Mouse (Mus musculus): ENCODE results near the gene H1f0. TPM values are rescaled to one million over a fixed set of nuclear protein-coding genes. Genes with fewer than 3 reads are reported as not detected.

The H1f0 gene
- 183 and 198 TPM in 2 replicates for polyA plus RNA-seq (2015; fragmentation: Nextera tagmentation; extraction: Ambion mirVana)

- peak; percentile 85 for ATAC-seq (replicated peaks)
- Histone ChIP-seq H3K27ac (peak within 1 kb of the TSS; percentile 90), H3K36me3 (replicated peaks) (no peaks in the 10 kb centered on the region), H3K27me3 (replicated peaks) (no peaks in the 10 kb centered on the region), H3K4me1 (peaks cover 57% of the 10 kb centered on the region), H3K4me2 (peak within 1 kb of the TSS; percentile 89), H3K9ac (peak within 1 kb of the TSS; percentile 97), H3K9me3 (no peaks in the 10 kb centered on the region), H3K4me3 (peak within 1 kb of the TSS; percentile 85)
- under 1% methylated on average over 55 of the region's 58 CpGs for WGBS
Measured at GRCm38 (mm10) chr15:79028237-79028738, at the start of gene H1f0. H1f0 (plus strand) TSS chr15:79028450.

- ATAC-seq (replicated peaks): no peak
- no peaks in the 10 kb centered on the region for H3K9me3 ChIP-seq
- 27% methylated on average over 4 of the region's 4 CpGs for WGBS
Measured at GRCm38 (mm10) chr15:78978875-78979274, 49.4 kb upstream of the H1f0 start.

DNA sequence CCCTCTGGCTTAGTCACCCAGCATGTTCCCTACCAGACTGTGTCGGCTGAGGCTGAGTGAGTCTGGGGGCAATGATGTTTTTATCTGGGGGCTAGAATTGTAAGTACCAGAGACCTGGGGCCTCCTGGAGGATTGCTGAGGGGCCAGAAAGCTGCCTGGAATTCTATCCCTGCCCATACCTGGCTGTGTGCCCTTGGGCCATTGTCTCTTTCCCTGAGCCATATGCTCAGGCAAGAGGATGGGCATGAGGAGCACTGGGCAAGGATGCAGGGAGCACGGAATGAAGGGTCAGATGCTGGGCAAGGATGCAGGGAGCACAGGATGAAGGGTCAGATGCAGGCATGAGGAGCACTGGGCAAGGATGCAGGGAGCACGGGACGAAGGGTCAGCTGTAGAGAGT, 48.2 kb upstream of the H1f0 start:
- H3K27me3 ChIP-seq (replicated peaks): no peaks in the 10 kb centered on the region
- H3K4me3 ChIP-seq: no peak overlapping the region
- no peak overlapping the region for H3K27ac ChIP-seq
- H3K9me3 ChIP-seq: no peaks in the 10 kb centered on the region
- no peak for ATAC-seq (replicated peaks)
- H3K9ac ChIP-seq: no peak overlapping the region
- no peaks in the 10 kb centered on the region for H3K36me3 ChIP-seq (replicated peaks)
- peaks cover 25% of the 10 kb centered on the region for H3K4me1 ChIP-seq
- no peak overlapping the region for H3K4me2 ChIP-seq
- 96% methylated on average over 4 of the region's 4 CpGs for WGBS

More at GRCm38 (mm10) chr15:78978875-78979274, 49.4 kb upstream of the H1f0 start:
- no peak overlapping the region for H3K27ac ChIP-seq
- no peak overlapping the region for H3K4me2 ChIP-seq
- H3K4me1 ChIP-seq: peaks cover 23% of the 10 kb centered on the region
- H3K36me3 ChIP-seq (replicated peaks): no peaks in the 10 kb centered on the region
- H3K4me3 ChIP-seq: no peak overlapping the region
- no peak overlapping the region for H3K9ac ChIP-seq
- no peaks in the 10 kb centered on the region for H3K27me3 ChIP-seq (replicated peaks)

DNA sequence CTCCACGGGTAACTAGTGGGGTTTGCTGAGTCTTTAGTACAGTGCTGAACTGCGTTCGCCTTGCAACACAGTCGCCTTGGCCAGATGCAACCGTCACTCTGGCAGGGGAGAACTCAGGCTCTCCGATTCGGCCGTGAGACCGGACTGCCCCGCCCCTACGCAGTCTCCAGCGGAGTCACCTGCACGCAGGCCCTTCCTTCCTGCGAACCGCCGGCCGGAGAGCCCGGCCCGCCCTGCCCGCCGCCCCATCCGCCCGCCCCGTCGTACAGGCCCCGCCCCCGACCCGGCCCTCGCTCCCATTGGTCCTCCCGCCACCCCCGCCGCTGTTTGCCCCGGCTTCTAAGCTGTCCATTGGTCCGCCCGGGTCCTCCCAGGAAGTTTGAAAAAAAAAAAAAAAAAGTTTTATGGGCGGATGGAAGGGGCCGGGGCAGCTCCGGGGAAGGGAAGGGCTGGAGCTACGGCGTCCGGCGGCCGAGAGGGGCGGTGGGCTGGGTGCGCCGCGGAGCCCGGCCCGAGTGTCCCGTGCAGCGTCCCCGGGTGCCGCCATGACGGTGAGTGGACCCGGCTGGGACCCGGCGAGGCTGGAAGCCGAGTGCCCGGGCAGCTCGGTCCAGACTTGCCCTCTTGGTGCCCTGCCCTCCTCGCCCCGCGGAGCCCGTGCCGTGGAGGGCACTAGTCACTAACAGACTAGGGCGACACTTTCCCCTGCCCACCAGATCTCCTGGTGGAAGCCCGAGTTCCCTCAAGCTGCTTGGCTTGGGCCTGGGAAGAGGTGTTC, 45.4 kb upstream of the H1f0 start:
- H3K36me3 ChIP-seq (replicated peaks): no peaks in the 10 kb centered on the region
- peak overlapping the region; percentile 45; the same call in 1 of the 2 replicates for H3K27ac ChIP-seq
- no peaks in the 10 kb centered on the region for H3K27me3 ChIP-seq (replicated peaks)
- WGBS: under 1% methylated on average over 52 of the region's 67 CpGs
- peak overlapping the region; percentile 45 for H3K9ac ChIP-seq
- peak; percentile 79 for ATAC-seq (replicated peaks)
- no peaks in the 10 kb centered on the region for H3K9me3 ChIP-seq
- H3K4me1 ChIP-seq: peaks cover 32% of the 10 kb centered on the region
- H3K4me3 ChIP-seq: peak overlapping the region; percentile 47
- H3K4me2 ChIP-seq: peak overlapping the region; percentile 74

DNA sequence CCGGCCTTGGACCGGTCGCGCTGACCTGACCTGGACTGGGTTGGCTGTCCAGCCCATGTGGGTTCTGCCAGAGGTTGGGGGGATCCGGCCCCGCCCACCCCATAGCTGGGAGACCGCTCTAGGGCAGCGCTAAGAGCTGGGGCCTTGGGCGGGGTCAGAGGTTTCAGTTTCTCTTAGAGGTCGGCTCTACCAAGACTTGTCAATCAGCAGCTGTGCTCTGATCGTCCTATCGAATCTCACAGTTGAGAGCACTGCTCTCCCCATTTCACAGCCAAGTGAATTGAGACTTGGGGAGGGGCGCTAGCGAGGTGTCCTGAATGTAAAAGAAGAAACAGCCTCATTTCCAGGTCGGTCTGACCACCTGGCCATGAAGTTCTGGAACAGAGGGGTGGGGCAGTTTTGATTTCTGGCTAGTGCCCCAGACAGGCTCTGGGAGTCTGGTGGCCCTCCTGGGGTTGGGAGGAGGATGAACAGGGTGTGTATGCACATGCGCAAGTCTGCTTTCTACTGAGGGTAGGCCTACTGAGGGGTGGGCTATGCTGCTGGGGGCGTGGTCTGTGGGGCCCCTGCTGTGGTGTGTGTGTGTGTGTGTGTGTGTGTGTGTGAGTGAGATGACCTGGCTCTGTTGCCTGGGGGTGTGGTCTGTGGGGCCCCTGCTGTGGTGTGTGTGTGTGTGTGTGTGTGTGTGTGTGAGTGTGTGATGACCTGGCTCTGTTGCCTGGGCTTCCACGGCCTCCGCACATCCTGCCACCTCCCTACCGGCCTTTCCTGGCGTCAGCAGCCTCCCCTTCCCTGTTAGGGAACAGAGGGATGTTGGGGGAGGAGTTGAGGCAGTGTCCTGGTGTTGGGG, 44.6 kb upstream of the H1f0 start:
- Histone ChIP-seq H3K36me3 (replicated peaks) (no peaks in the 10 kb centered on the region), H3K27ac (peak overlapping the region; percentile 45; the same call in 1 of the 2 replicates), H3K4me2 (peak overlapping the region; percentile 74), H3K4me1 (peaks cover 40% of the 10 kb centered on the region), H3K9ac (peak overlapping the region; percentile 45), H3K27me3 (replicated peaks) (no peaks in the 10 kb centered on the region), H3K9me3 (no peaks in the 10 kb centered on the region), H3K4me3 (peak overlapping the region; percentile 47)
- WGBS: 2% methylated on average over 21 of the region's 21 CpGs
- ATAC-seq (replicated peaks): 0 out of 2 replicates have a peak, but pooled peaks have one; percentile 16

GRCm38 (mm10) chr15:78984286-78984778, 43.9 kb upstream of the H1f0 start:
- Histone ChIP-seq H3K27me3 (replicated peaks) (no peaks in the 10 kb centered on the region), H3K27ac (no peak overlapping the region), H3K4me2 (no peak overlapping the region), H3K9ac (no peak overlapping the region), H3K4me1 (peaks cover 36% of the 10 kb centered on the region), H3K9me3 (no peaks in the 10 kb centered on the region), H3K36me3 (replicated peaks) (0 out of 2 replicates have a peak, but pooled peaks cover 2% of the 10 kb centered on the region), H3K4me3 (no peak overlapping the region)
- WGBS: 41% methylated on average over 5 of the region's 5 CpGs
- no peak for ATAC-seq (replicated peaks)

GRCm38 (mm10) chr15:78986536-78987220, 41.6 kb upstream of the H1f0 start:
- WGBS: 69% methylated on average over 11 of the region's 11 CpGs
- Histone ChIP-seq H3K27ac (no peak overlapping the region), H3K9ac (no peak overlapping the region), H3K4me3 (no peak overlapping the region), H3K4me2 (no peak overlapping the region), H3K36me3 (replicated peaks) (peaks cover 10% of the 10 kb centered on the region; the same call in 1 of the 2 replicates), H3K4me1 (peaks cover 36% of the 10 kb centered on the region), H3K9me3 (no peaks in the 10 kb centered on the region), H3K27me3 (replicated peaks) (no peaks in the 10 kb centered on the region)
- ATAC-seq (replicated peaks): no peak

DNA sequence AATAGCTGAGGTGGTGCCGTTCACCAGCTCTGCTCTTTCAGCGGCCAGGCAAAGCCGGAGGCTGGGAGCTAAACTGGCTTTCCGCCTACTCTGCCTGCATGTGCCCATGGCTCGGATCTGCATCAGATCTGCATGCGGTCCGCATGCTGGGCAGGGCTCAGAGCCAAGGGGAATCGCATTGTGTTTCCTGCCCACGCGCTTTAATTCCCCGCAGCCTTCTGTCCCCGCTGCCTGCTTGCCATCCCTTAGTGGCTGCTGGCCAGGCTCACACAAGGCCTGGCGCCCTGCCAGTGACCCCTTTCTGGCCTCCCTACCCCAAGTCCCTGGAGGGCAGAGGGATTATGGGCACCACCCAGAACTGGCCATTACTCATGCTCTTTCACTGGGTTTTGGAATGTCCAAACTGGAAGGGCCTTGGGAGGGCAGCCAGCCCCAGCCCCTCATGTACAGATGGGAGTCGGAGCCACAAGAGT, 39.7 kb upstream of the H1f0 start:
- Histone ChIP-seq H3K9ac (no peak overlapping the region), H3K4me2 (no peak overlapping the region), H3K27ac (0 out of 2 replicates have a peak overlapping the region, but pooled peaks have one; percentile 32), H3K27me3 (replicated peaks) (no peaks in the 10 kb centered on the region), H3K4me1 (peaks cover 23% of the 10 kb centered on the region), H3K4me3 (no peak overlapping the region), H3K36me3 (replicated peaks) (peaks cover 29% of the 10 kb centered on the region), H3K9me3 (no peaks in the 10 kb centered on the region)
- 54% methylated on average over 14 of the region's 14 CpGs for WGBS
- ATAC-seq (replicated peaks): peak; percentile 71

DNA sequence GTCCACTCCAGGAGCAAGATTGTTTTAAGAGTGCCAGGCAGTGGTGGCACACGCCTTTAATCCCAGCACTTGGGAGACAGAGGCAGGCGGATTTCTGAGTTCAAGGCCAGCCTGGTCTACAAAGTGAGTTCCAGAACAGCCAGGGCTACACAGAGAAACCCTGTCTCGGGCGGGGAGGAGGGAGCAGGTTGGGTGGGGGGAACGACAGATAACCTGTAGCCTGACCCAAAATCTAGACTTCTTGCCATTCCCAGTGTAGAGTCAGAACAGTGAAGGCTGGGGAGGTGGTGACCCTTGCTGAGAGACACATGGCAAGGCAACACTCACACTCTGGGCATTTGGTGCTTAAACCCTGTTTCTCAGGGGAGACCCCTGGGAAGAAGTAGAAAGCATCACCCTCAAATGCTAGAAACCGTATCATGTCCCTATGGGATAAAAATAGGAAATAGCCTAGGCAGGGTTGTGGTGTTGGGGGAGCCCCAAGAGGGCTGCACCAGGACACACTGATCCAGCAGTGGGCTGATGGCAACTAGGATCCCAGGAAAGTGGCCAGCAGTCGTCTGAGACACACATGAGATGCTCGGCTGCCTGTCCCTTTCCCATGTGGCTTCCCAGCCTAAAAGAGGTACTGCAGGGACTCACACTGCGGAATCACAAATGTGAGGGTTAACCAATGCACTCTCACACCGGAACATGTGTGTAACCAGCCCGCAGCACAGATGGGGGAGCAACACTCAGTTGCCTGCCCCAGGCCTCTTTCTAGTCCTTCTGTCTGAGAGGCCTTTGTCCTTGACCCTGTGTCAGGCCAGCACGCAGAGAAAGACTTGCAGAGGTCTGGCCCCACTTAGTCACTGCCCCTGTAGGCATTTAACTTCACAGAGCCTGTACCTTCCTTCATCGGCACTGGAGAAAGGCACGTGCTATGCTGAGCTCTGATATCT, 38.8 kb upstream of the H1f0 start:
- ATAC-seq (replicated peaks): no peak
- Histone ChIP-seq H3K27ac (0 out of 2 replicates have a peak overlapping the region, but pooled peaks have one; percentile 32), H3K4me1 (peaks cover 17% of the 10 kb centered on the region; the same call in 1 of the 2 replicates), H3K36me3 (replicated peaks) (peaks cover 38% of the 10 kb centered on the region), H3K9ac (no peak overlapping the region), H3K4me2 (no peak overlapping the region), H3K27me3 (replicated peaks) (no peaks in the 10 kb centered on the region), H3K9me3 (no peaks in the 10 kb centered on the region), H3K4me3 (no peak overlapping the region)
- 90% methylated on average over 14 of the region's 14 CpGs for WGBS

- 95% methylated on average over 9 of the region's 9 CpGs for WGBS
Measured at GRCm38 (mm10) chr15:78990093-78990463, 38.2 kb upstream of the H1f0 start.

More at GRCm38 (mm10) chr15:78990093-78990463, 38.2 kb upstream of the H1f0 start:
- no peak for ATAC-seq (replicated peaks)
- H3K9ac ChIP-seq: no peak overlapping the region
- H3K36me3 ChIP-seq (replicated peaks): peaks cover 42% of the 10 kb centered on the region
- no peak overlapping the region for H3K27ac ChIP-seq
- no peak overlapping the region for H3K4me2 ChIP-seq
- no peaks in the 10 kb centered on the region for H3K9me3 ChIP-seq
- no peaks in the 10 kb centered on the region for H3K27me3 ChIP-seq (replicated peaks)
- H3K4me3 ChIP-seq: no peak overlapping the region
- peaks cover 17% of the 10 kb centered on the region; the same call in 1 of the 2 replicates for H3K4me1 ChIP-seq
